Mouse (Mus musculus) embryonic facial prominence, embryonic 11.5 days (tissue): ENCODE results near the gene Rufy1. TPM values are rescaled to one million over a fixed set of nuclear protein-coding genes. Genes with fewer than 3 reads are reported as not detected.
"Not testable (repeated sequence)": the region's sequence is repeated elsewhere in the genome, so short reads cannot be mapped to it uniquely, and the experiment has no call there.

Experiments
- ATAC-seq: fragments of 200-750 bp; cut with Nextera tagmentation; replicated peaks from 2 replicates; pipeline ENCODE4 v1.8.0; 2017; ENCODE audit warnings: low read depth; ENCODE audit not compliant: insufficient number of reproducible peaks, low FRiP score, low TSS enrichment
- DNase-seq: peaks from one replicate; pipeline ENCODE4 v3.0.0-alpha.2; 2015; ENCODE audit warnings: low spot score
- H3K27ac ChIP-seq: fragments of 300-500 bp; sonication (generic); replicated peaks from 2 replicates; pipeline ENCODE4 v1.5.1; 2014; ENCODE audit warnings: mild to moderate bottlenecking, low read depth, low read length, control low read depth
- H3K27me3 ChIP-seq: fragments of 300-500 bp; sonication (generic); 2 replicates; pipeline ENCODE4 v1.6.1; 2014; ENCODE audit warnings: mild to moderate bottlenecking, low read length, moderate library complexity, mixed read lengths; ENCODE audit not compliant: control insufficient read depth, insufficient read depth
- H3K36me3 ChIP-seq: fragments of 300-500 bp; sonication (generic); replicated peaks from 2 replicates; pipeline ENCODE4 v1.6.1; 2014; ENCODE audit warnings: low read depth, mild to moderate bottlenecking, low read length, moderate library complexity, mixed read lengths; ENCODE audit not compliant: control insufficient read depth, insufficient read depth
- H3K4me1 ChIP-seq: fragments of 300-500 bp; sonication (generic); 2 replicates; pipeline ENCODE4 v1.6.1; 2014; ENCODE audit warnings: low read length, mixed read lengths; ENCODE audit not compliant: control insufficient read depth, insufficient read depth
- H3K4me2 ChIP-seq: fragments of 300-500 bp; sonication (generic); 2 replicates; pipeline ENCODE4 v1.6.1; 2014; ENCODE audit warnings: low read depth, mild to moderate bottlenecking, control low read depth, low read length, moderate library complexity
- H3K4me3 ChIP-seq: fragments of 300-500 bp; sonication (generic); 2 replicates; pipeline ENCODE4 v1.5.1; 2014; ENCODE audit warnings: low read depth, low read length, control low read depth
- H3K9ac ChIP-seq: fragments of 300-500 bp; sonication (generic); replicated peaks from 2 replicates; pipeline ENCODE4 v1.6.1; 2014; ENCODE audit warnings: mild to moderate bottlenecking, control low read depth, low read length
- H3K9me3 ChIP-seq: fragments of 300-500 bp; sonication (generic); replicated peaks from 2 replicates; pipeline ENCODE4 v1.6.1; 2016; ENCODE audit warnings: mild to moderate bottlenecking, low read length, inconsistent platforms, mixed read lengths; ENCODE audit not compliant: control insufficient read depth
- WGBS: fragments of 180-500 bp; shearing (Covaris S2); extraction: QIAGEN DNeasy Blood & Tissue Kit; methylation state at CpG from one replicate; pipeline ENCODE4 v1.1.7; 2014; 5-methylcytosine and 5-hydroxymethylcytosine counted together
- polyA plus RNA-seq: library from polyadenylated mRNA; unstranded; fragments of >200 nt; fragmentation: Nextera tagmentation; extraction: Ambion mirVana; gene quantifications from 2 replicates; pipeline ENCODE4 v1.2.1, GENCODE M21; 2014

The Rufy1 gene
- polyA plus RNA-seq, 1 experiment from 2014 or later = 24.4 TPM

- no peaks in the 10 kb centered on the region for H3K36me3 ChIP-seq
- ATAC-seq = peak; percentile 53; the same call in 1 of the 2 replicates
- H3K9me3 ChIP-seq = no peaks in the 10 kb centered on the region
- H3K4me1 ChIP-seq = no peaks in the 10 kb centered on the region; the same call in 1 of the 2 replicates
- peak; percentile 36 for DNase-seq
- no peak overlapping the region for H3K9ac ChIP-seq
- peak overlapping the region; percentile 10; the same call in 1 of the 2 replicates for H3K4me2 ChIP-seq
- no peaks in the 10 kb centered on the region for H3K27me3 ChIP-seq
- no peak overlapping the region for H3K27ac ChIP-seq
- 5% methylated on average over 26 of the region's 26 CpGs for WGBS
- no peak overlapping the region for H3K4me3 ChIP-seq
Measured at GRCm38 (mm10) chr11:50457111-50457911, 26.4 kb upstream of the Rufy1 start.

DNA sequence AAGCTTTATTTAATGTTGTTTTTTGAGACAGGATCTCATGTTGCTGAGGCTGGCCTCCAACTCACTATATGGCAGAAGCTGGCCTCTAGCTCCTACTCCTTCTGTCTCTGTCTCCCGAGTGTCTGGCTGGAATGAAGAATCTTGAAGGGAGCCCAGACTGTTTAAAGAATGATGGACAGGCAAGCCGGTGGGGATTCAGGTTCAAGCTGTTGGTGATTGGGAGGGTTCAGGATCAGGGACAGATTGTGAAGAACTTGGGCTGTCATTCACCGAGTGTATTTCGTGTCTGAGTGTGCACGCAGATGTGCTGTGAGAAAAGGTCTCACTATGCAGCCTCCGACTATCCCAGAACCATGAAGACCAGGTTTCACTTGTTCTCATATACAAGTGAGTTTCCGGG is 25.5 kb upstream of the Rufy1 start:
- DNase-seq = no peak
- Histone ChIP-seq H3K4me3 (no peak overlapping the region), H3K36me3 (no peaks in the 10 kb centered on the region), H3K4me2 (no peak overlapping the region), H3K9me3 (no peaks in the 10 kb centered on the region), H3K27me3 (no peaks in the 10 kb centered on the region), H3K4me1 (no peaks in the 10 kb centered on the region; the same call in 1 of the 2 replicates), H3K9ac (no peak overlapping the region), H3K27ac (no peak overlapping the region)
- no peak for ATAC-seq
- WGBS = 60% methylated on average over 7 of the region's 7 CpGs

GRCm38 (mm10) chr11:50454934-50455333 is 24.0 kb upstream of the Rufy1 start:
- Histone ChIP-seq H3K4me1 (no peaks in the 10 kb centered on the region; the same call in 1 of the 2 replicates), H3K27ac (no peak overlapping the region), H3K4me2 (no peak overlapping the region), H3K9me3 (no peaks in the 10 kb centered on the region), H3K9ac (no peak overlapping the region), H3K36me3 (no peaks in the 10 kb centered on the region), H3K4me3 (no peak overlapping the region), H3K27me3 (no peaks in the 10 kb centered on the region)
- no peak for DNase-seq
- 74% methylated on average over 6 of the region's 6 CpGs for WGBS
- ATAC-seq = no peak

DNA sequence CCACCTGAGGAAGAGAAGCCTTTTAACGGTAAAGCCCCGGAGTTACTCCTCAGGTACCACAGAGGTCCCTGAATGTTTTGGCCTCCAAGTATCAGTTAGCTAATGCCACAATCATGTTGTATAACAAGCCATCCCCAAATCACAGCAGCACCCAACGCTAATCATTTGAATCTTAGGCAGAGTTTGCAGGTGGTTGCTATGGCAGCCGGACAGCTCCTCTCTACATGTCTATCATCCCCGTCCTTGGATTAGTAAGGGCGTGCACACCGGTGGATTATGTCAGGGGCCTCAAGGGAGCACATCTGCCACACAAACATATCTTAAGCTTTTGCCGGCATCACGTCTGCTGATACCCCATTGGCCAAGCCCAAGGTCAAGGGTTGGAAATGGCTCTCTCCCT is 19.3 kb upstream of the Rufy1 start:
- Histone ChIP-seq H3K36me3 (no peaks in the 10 kb centered on the region), H3K4me1 (no peaks in the 10 kb centered on the region; the same call in 1 of the 2 replicates), H3K27me3 (no peaks in the 10 kb centered on the region), H3K9me3 (no peaks in the 10 kb centered on the region), H3K9ac (no peak overlapping the region), H3K27ac (no peak overlapping the region), H3K4me3 (no peak overlapping the region), H3K4me2 (no peak overlapping the region)
- ATAC-seq (no peak), DNase-seq (no peak)
- 79% methylated on average over 9 of the region's 9 CpGs for WGBS

DNA sequence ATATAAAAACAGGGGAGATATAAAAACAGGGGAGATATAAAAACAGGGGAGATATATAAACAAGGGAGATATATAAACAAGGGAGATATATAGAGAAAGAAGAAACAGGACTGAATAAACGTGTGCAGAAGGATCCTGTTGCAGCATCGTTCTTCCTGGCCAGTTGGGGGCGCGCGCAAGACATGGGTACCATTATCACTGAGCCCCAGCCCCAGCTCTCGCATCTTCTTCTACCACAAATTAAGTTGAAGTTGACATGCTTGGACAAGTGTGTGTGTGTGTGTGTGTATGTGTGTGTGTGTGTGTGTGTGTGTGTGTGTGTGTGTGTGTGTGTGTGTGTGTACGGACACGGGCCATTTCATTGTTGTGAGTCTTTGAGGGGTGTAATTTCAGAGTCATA is 17.2 kb upstream of the Rufy1 start:
- not testable (repeated sequence) for H3K27ac ChIP-seq, H3K4me2 ChIP-seq, DNase-seq, ATAC-seq, H3K4me3 ChIP-seq, H3K27me3 ChIP-seq, H3K9ac ChIP-seq, H3K4me1 ChIP-seq, H3K9me3 ChIP-seq, H3K36me3 ChIP-seq
- WGBS = 42% methylated on average over 7 of the region's 8 CpGs

- H3K27ac ChIP-seq = no peak overlapping the region
- whole genome bisulfite sequencing = 74% methylated on average over 5 of the region's 5 CpGs
- H3K4me1 ChIP-seq = no peaks in the 10 kb centered on the region
- ATAC-seq (0 out of 2 replicates have a peak, but pooled peaks have one; percentile 39), DNase-seq (peak; percentile 80)
- H3K27me3 ChIP-seq = no peaks in the 10 kb centered on the region
- H3K4me3 ChIP-seq = no peak overlapping the region
- H3K36me3 ChIP-seq = no peaks in the 10 kb centered on the region
- no peaks in the 10 kb centered on the region for H3K9me3 ChIP-seq
- H3K4me2 ChIP-seq = no peak overlapping the region
- H3K9ac ChIP-seq = no peak overlapping the region
Measured at GRCm38 (mm10) chr11:50443259-50444065, 12.5 kb upstream of the Rufy1 start.

DNA sequence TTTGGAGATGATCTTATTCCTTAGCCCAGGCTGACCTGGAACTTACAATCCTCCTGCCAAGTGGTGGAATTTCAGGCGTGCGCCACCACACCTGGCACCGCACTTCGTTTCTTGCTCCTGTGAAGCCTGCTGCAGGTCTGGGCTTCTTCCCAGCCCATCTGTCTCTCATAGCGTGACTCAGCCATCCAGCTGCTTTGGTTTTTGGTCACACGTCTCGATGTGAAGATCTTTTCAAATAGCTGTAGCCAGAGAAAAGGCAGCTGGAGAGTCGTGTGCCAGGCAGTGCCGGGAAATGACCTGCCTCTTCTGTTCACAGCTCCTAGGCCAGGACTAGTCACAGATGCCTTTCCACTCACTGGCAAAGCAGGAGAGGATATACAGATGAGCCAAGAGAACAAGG is 10.7 kb upstream of the Rufy1 start:
- H3K4me3 ChIP-seq = no peak overlapping the region
- H3K9ac ChIP-seq = no peak overlapping the region
- 73% methylated on average over 9 of the region's 9 CpGs for WGBS
- no peak for ATAC-seq
- no peaks in the 10 kb centered on the region for H3K4me1 ChIP-seq
- no peaks in the 10 kb centered on the region for H3K27me3 ChIP-seq
- H3K4me2 ChIP-seq = no peak overlapping the region
- no peak for DNase-seq
- no peaks in the 10 kb centered on the region for H3K36me3 ChIP-seq
- no peaks in the 10 kb centered on the region for H3K9me3 ChIP-seq
- no peak overlapping the region for H3K27ac ChIP-seq

- H3K27ac ChIP-seq = no peak overlapping the region
- ATAC-seq = no peak
- no peak overlapping the region for H3K9ac ChIP-seq
- no peak overlapping the region for H3K4me3 ChIP-seq
- WGBS = 73% methylated on average over 6 of the region's 6 CpGs
- H3K4me1 ChIP-seq = no peaks in the 10 kb centered on the region
- H3K27me3 ChIP-seq = no peaks in the 10 kb centered on the region
- H3K36me3 ChIP-seq = no peaks in the 10 kb centered on the region
- no peak for DNase-seq
- no peaks in the 10 kb centered on the region for H3K9me3 ChIP-seq
- no peak overlapping the region for H3K4me2 ChIP-seq
Measured at GRCm38 (mm10) chr11:50440691-50441090, 9.8 kb upstream of the Rufy1 start.
